Mouse (Mus musculus): ENCODE results near the gene Zfp704. TPM values are rescaled to one million over a fixed set of nuclear protein-coding genes. Genes with fewer than 3 reads are reported as not detected.

Zfp704 gene
- polyA plus RNA-seq, 1 experiment: 5.9 TPM

DNA sequence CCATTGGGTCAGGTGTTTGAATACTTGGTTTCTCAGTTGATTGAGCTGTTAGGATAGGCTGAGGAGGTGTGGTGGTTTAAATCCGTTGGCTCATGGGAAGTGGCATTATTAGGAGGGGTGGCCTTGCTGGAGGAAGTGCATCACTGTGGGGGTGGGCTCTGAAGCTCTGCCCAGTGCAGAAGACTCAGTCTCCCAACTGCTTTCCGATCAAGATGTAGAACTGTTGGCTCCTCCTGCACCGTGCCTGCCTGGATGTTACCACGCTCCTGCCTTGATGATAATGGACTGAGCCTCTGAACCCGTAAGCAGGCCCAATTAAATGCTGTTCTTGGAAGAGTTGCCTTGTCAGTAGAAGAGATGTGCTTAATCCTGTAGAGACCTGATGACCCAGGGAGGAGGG lies 154.5 kb downstream of the Zfp704 start:
- Histone ChIP-seq H3K9me3 (no peaks in the 10 kb centered on the region), H3K27me3 (replicated peaks) (peaks cover 3% of the 10 kb centered on the region), H3K4me3 (replicated peaks) (no peak overlapping the region), H3K4me1 (peaks cover 9% of the 10 kb centered on the region; the same call in 1 of the 2 replicates), H3K36me3 (replicated peaks; ENCODE audit: low read length) (peaks cover 11% of the 10 kb centered on the region)
- TF ChIP-seq FLI1 (IDR thresholded peaks at IDR 0.05; ENCODE audit: low read length) (no peak), GATA1 (IDR thresholded peaks at IDR 0.05; ENCODE audit: borderline replicate concordance, low read length) (no peak)

DNA sequence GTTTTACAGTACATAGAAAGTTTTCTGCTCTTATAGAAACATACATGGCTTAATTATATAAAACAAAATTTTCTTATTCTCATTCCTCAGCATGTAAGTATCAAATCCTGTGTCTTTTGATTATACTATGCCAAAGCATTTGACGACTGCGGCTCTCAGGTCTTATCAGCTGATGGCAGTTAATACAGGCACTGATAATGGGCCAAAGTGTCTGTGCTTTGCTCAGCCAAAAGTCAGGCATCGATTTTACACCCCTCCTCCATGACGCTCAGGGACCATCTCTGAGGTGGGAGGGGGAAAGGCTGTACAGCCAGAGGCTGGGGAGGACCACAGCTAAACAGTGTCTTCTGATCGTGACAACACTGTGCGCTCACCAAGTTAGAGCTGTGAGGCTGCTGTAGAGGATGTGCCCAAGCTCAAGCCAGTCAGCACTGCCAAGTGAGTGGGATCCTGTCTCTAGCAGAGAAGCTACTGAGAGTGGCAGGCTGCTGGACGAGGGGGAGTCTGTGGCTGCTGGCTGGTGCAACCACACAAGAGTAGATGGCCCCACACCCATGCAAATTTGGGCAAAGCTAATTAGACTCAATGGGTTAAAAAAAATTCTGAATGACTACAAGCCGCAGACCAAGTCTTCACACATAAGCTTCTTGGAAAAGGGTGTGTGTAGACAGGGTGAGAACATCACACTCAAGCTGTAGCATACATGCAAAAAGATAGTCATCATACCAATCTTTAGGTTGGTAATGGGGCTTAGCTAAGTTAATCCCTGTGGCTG lies 155.1 kb downstream of the Zfp704 start:
- TF ChIP-seq FLI1 (IDR thresholded peaks at IDR 0.05; ENCODE audit: low read length) (no peak), GATA1 (IDR thresholded peaks at IDR 0.05; ENCODE audit: borderline replicate concordance, low read length) (no peak)
- peaks cover 3% of the 10 kb centered on the region for H3K27me3 ChIP-seq (replicated peaks)
- peaks cover 12% of the 10 kb centered on the region for H3K36me3 ChIP-seq (replicated peaks; ENCODE audit: low read length)
- H3K4me1 ChIP-seq: peaks cover 12% of the 10 kb centered on the region
- peak overlapping the region; percentile 11 for H3K4me3 ChIP-seq (replicated peaks)
- no peaks in the 10 kb centered on the region for H3K9me3 ChIP-seq

GRCm38 (mm10) chr3:9450521-9450920 lies 159.4 kb downstream of the Zfp704 start:
- Histone ChIP-seq H3K36me3 (replicated peaks; ENCODE audit: low read length) (peaks cover 40% of the 10 kb centered on the region), H3K27me3 (replicated peaks) (peaks cover 5% of the 10 kb centered on the region), H3K9me3 (peaks cover 7% of the 10 kb centered on the region), H3K4me3 (replicated peaks) (no peak overlapping the region), H3K4me1 (peaks cover 13% of the 10 kb centered on the region)
- TF ChIP-seq GATA1 (IDR thresholded peaks at IDR 0.05; ENCODE audit: borderline replicate concordance, low read length): no peak
- TF ChIP-seq FLI1 (IDR thresholded peaks at IDR 0.05; ENCODE audit: low read length): no peak

- no peak overlapping the region for H3K4me3 ChIP-seq (replicated peaks)
- peaks cover 47% of the 10 kb centered on the region for H3K36me3 ChIP-seq (replicated peaks; ENCODE audit: low read length)
- H3K27me3 ChIP-seq (replicated peaks): peaks cover 5% of the 10 kb centered on the region
- H3K9me3 ChIP-seq: peaks cover 7% of the 10 kb centered on the region
- peaks cover 15% of the 10 kb centered on the region for H3K4me1 ChIP-seq
- TF ChIP-seq GATA1 (IDR thresholded peaks at IDR 0.05; ENCODE audit: borderline replicate concordance, low read length) (no peak), FLI1 (IDR thresholded peaks at IDR 0.05; ENCODE audit: low read length) (no peak)
Observed at GRCm38 (mm10) chr3:9449261-9450007, 160.5 kb downstream of the Zfp704 start.

DNA sequence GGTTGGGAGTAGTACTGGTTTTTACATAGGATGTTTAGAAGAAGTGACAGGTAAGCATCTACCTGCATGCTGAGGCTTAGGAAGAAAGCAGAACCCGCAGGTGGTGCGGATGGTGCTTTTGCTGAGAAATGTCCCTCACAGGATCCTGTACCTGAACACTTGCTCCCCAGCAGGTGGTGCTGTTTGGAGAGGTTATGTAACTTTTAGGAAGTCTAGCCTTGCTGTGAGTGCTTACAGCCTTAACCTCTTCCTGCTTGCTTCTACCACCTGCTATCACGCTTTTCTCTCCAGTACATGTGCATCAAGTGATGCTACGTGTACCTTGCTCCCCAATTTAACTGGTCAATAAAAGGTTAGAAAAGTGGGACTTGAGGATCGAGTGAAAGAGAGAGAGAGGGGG lies 161.3 kb downstream of the Zfp704 start:
- peaks cover 24% of the 10 kb centered on the region for H3K4me1 ChIP-seq
- peaks cover 5% of the 10 kb centered on the region for H3K27me3 ChIP-seq (replicated peaks)
- TF ChIP-seq FLI1 (IDR thresholded peaks at IDR 0.05; ENCODE audit: low read length) (no peak), GATA1 (IDR thresholded peaks at IDR 0.05; ENCODE audit: borderline replicate concordance, low read length) (no peak)
- no peak overlapping the region for H3K4me3 ChIP-seq (replicated peaks)
- peaks cover 53% of the 10 kb centered on the region for H3K36me3 ChIP-seq (replicated peaks; ENCODE audit: low read length)
- H3K9me3 ChIP-seq: peaks cover 7% of the 10 kb centered on the region

- Histone ChIP-seq H3K4me3 (replicated peaks) (no peak overlapping the region), H3K36me3 (replicated peaks; ENCODE audit: low read length) (peaks cover 50% of the 10 kb centered on the region), H3K27me3 (replicated peaks) (peaks cover 4% of the 10 kb centered on the region), H3K4me1 (peaks cover 57% of the 10 kb centered on the region), H3K9me3 (peaks cover 7% of the 10 kb centered on the region)
- no peak for TF ChIP-seq FLI1 (IDR thresholded peaks at IDR 0.05; ENCODE audit: low read length)
- no peak for TF ChIP-seq GATA1 (IDR thresholded peaks at IDR 0.05; ENCODE audit: borderline replicate concordance, low read length)
Observed at GRCm38 (mm10) chr3:9444558-9444957, 165.3 kb downstream of the Zfp704 start.

GRCm38 (mm10) chr3:9443981-9444380 lies 165.9 kb downstream of the Zfp704 start:
- TF ChIP-seq GATA1 (IDR thresholded peaks at IDR 0.05; ENCODE audit: borderline replicate concordance, low read length) (no peak), FLI1 (IDR thresholded peaks at IDR 0.05; ENCODE audit: low read length) (no peak)

DNA sequence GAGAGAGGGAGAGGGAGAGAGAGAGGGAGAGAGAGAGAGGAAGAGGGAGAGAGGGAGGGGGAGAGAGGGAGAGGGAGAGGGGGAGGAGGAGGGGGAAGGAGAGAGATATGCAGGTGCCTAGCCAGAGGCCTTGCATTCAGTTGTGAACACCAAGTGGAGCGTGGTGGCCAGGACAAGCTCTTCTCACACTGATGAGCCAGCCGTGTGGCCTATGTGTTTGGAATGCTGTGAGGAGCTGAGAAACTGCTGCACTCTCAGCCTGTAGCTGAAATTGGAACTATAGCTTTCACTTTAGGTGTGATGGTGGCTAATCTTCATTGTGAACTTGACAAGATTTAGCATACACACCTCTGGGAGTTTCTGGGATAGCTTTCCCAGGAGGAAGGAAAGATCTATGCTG lies 166.4 kb downstream of the Zfp704 start:
- Histone ChIP-seq H3K27me3 (replicated peaks) (peaks cover 4% of the 10 kb centered on the region), H3K9me3 (peaks cover 2% of the 10 kb centered on the region), H3K4me1 (peaks cover 53% of the 10 kb centered on the region), H3K36me3 (replicated peaks; ENCODE audit: low read length) (peaks cover 54% of the 10 kb centered on the region), H3K4me3 (replicated peaks) (no peak overlapping the region)
- TF ChIP-seq FLI1 (IDR thresholded peaks at IDR 0.05; ENCODE audit: low read length) (no peak), GATA1 (IDR thresholded peaks at IDR 0.05; ENCODE audit: borderline replicate concordance, low read length) (no peak)

More at GRCm38 (mm10) chr3:9443981-9444380, 165.9 kb downstream of the Zfp704 start:
- H3K4me1 ChIP-seq: peaks cover 53% of the 10 kb centered on the region
- H3K27me3 ChIP-seq (replicated peaks): peaks cover 4% of the 10 kb centered on the region
- no peak overlapping the region for H3K4me3 ChIP-seq (replicated peaks)
- peaks cover 7% of the 10 kb centered on the region for H3K9me3 ChIP-seq
- peaks cover 52% of the 10 kb centered on the region for H3K36me3 ChIP-seq (replicated peaks; ENCODE audit: low read length)

DNA sequence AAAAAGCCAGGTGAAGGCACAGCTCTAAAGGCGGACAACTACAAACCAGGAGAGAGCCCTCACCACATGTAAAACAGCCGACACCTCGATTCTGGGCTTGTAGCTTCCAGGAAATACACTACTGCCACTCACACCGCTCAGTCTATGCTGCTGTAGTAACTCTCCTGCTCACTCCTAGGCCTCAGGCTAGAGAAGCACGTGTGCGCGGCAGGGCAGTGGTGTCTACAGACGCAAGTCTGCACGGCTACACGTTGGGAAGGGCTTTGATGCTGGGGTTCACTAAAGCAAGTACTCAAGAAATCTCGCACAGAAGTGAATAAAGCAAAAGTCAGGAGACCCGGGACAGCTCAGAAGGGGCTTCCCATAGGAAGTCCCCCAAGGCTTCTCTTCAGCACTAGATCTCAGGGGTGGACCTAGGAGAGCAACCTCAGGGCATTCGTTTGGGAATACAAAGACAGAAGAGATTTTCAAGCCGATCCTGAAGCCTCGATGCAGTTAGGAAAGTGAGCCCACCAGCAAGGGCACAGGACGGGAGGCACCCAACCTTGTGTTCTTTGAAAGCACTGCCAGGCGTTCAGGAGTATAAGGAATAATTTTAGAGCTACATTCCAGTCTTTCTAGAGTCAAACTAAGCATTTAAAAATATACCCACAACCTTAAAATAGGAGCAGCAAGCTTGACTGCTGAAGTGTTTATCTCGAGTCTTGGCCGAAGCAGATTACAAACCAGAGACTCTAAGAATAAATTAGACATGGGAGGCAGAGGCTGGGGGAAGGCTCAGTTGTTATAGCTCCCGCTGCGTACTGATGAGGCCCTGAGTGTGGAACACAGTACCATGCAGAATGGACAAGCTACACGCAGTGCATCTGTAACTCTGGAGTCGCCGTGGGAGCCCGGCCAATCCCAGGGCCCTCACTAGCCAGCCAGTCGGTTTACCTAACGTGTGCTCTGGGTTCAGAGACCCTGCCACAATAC lies 168.0 kb downstream of the Zfp704 start:
- peaks cover 4% of the 10 kb centered on the region for H3K27me3 ChIP-seq (replicated peaks)
- peaks cover 55% of the 10 kb centered on the region for H3K36me3 ChIP-seq (replicated peaks; ENCODE audit: low read length)
- H3K9me3 ChIP-seq: no peaks in the 10 kb centered on the region
- peak overlapping the region; percentile 46 for H3K4me3 ChIP-seq (replicated peaks)
- TF ChIP-seq GATA1 (IDR thresholded peaks at IDR 0.05; ENCODE audit: borderline replicate concordance, low read length) (no peak), FLI1 (IDR thresholded peaks at IDR 0.05; ENCODE audit: low read length) (no peak)
- H3K4me1 ChIP-seq: peaks cover 53% of the 10 kb centered on the region

All from megakaryocyte, embryonic 14.5 days (primary cell).